Mouse (Mus musculus) hindbrain, embryonic 16.5 days (tissue): ENCODE data around the gene Bsn. TPM values are rescaled to one million over a fixed set of nuclear protein-coding genes. Genes with fewer than 3 reads are reported as not detected.

ENCODE experiments used
- ATAC-seq: fragments of 200-750 bp; cut with Nextera tagmentation; 2 replicates; pipeline ENCODE4 v1.8.0; 2017; ENCODE audit warnings: moderate TSS enrichment, moderate library complexity
- H3K27ac ChIP-seq: fragments of 300-500 bp; sonication (generic); 2 replicates; pipeline ENCODE4 v1.5.1; 2014; ENCODE audit warnings: low read depth, mild to moderate bottlenecking, control low read depth, low read length, moderate library complexity
- H3K27me3 ChIP-seq: fragments of 300-500 bp; sonication (generic); replicated peaks from 2 replicates; pipeline ENCODE4 v1.6.1; 2014; ENCODE audit warnings: low read length; ENCODE audit not compliant: control insufficient read depth, insufficient read depth
- H3K36me3 ChIP-seq: fragments of 300-500 bp; sonication (generic); 2 replicates; pipeline ENCODE4 v1.6.1; 2014; ENCODE audit warnings: mild to moderate bottlenecking, low read length, moderate library complexity, mixed read lengths; ENCODE audit not compliant: control insufficient read depth, insufficient read depth
- H3K4me1 ChIP-seq: fragments of 300-500 bp; sonication (generic); 2 replicates; pipeline ENCODE4 v1.6.1; 2014; ENCODE audit warnings: low read depth, low read length; ENCODE audit not compliant: control insufficient read depth, insufficient read depth
- H3K4me2 ChIP-seq: fragments of 300-500 bp; sonication (generic); 2 replicates; pipeline ENCODE4 v1.6.1; 2014; ENCODE audit warnings: mild to moderate bottlenecking, low read length, control low read depth, moderate library complexity
- H3K4me3 ChIP-seq: fragments of 300-500 bp; sonication (generic); 2 replicates; pipeline ENCODE4 v1.5.1; 2014; ENCODE audit warnings: mild to moderate bottlenecking, low read length, control low read depth, moderate library complexity
- H3K9ac ChIP-seq: fragments of 300-500 bp; sonication (generic); 2 replicates; pipeline ENCODE4 v1.6.1; 2014; ENCODE audit warnings: low read depth, mild to moderate bottlenecking, control low read depth, low read length, moderate library complexity
- H3K9me3 ChIP-seq: fragments of 300-500 bp; sonication (generic); 2 replicates; pipeline ENCODE4 v1.6.1; 2014; ENCODE audit warnings: mild to moderate bottlenecking, low read length, moderate library complexity; ENCODE audit not compliant: control insufficient read depth
- WGBS: fragments of 180-500 bp; shearing (Covaris S2); extraction: QIAGEN DNeasy Blood & Tissue Kit; methylation state at CpG from one replicate; pipeline ENCODE4 v1.1.7; 2014; 5-methylcytosine and 5-hydroxymethylcytosine counted together
- polyA plus RNA-seq: library from polyadenylated mRNA; unstranded; fragments of >200 nt; fragmentation: Nextera tagmentation; extraction: Ambion mirVana; gene quantifications from 2 replicates; pipeline ENCODE4 v1.2.1, GENCODE M21; 2015

Gene Bsn
- polyA plus RNA-seq, 1 experiment from 2014 or later, result 9.5 TPM

GRCm38 (mm10) chr9:108126436-108127180 is 63.6 kb downstream of the Bsn start:
- WGBS, result 86% methylated on average over 17 of the region's 17 CpGs
- Histone ChIP-seq H3K4me3 (no peak overlapping the region), H3K4me1 (no peaks in the 10 kb centered on the region), H3K9me3 (no peaks in the 10 kb centered on the region), H3K36me3 (no peaks in the 10 kb centered on the region), H3K27ac (no peak overlapping the region), H3K4me2 (no peak overlapping the region), H3K9ac (no peak overlapping the region), H3K27me3 (no peaks in the 10 kb centered on the region)
- ATAC-seq, result no peak

GRCm38 (mm10) chr9:108125731-108126130 is 64.5 kb downstream of the Bsn start:
- no peaks in the 10 kb centered on the region for H3K27me3 ChIP-seq
- no peaks in the 10 kb centered on the region for H3K36me3 ChIP-seq
- H3K4me2 ChIP-seq, result no peak overlapping the region
- 0 out of 2 replicates have a peak, but pooled peaks have one; percentile 29 for ATAC-seq
- H3K4me1 ChIP-seq, result no peaks in the 10 kb centered on the region
- no peak overlapping the region for H3K27ac ChIP-seq
- H3K9me3 ChIP-seq, result no peaks in the 10 kb centered on the region
- no peak overlapping the region for H3K9ac ChIP-seq
- H3K4me3 ChIP-seq, result no peak overlapping the region
- 75% methylated on average over 8 of the region's 8 CpGs for WGBS

- Histone ChIP-seq H3K36me3 (no peaks in the 10 kb centered on the region), H3K4me1 (no peaks in the 10 kb centered on the region), H3K27ac (no peak overlapping the region), H3K9ac (no peak overlapping the region), H3K4me2 (no peak overlapping the region), H3K4me3 (no peak overlapping the region), H3K9me3 (no peaks in the 10 kb centered on the region), H3K27me3 (no peaks in the 10 kb centered on the region)
- ATAC-seq, result no peak
- WGBS, result 88% methylated on average over 4 of the region's 4 CpGs
Observed at GRCm38 (mm10) chr9:108123916-108124315, 66.3 kb downstream of the Bsn start.

GRCm38 (mm10) chr9:108121170-108121969 is 68.8 kb downstream of the Bsn start:
- H3K27ac ChIP-seq, result no peak overlapping the region
- H3K27me3 ChIP-seq, result no peaks in the 10 kb centered on the region
- H3K36me3 ChIP-seq, result 0 out of 2 replicates have a peak, but pooled peaks cover 5% of the 10 kb centered on the region
- 87% methylated on average over 10 of the region's 10 CpGs for WGBS
- no peak overlapping the region for H3K9ac ChIP-seq
- no peak overlapping the region for H3K4me2 ChIP-seq
- H3K4me3 ChIP-seq, result no peak overlapping the region
- ATAC-seq, result no peak
- H3K4me1 ChIP-seq, result no peaks in the 10 kb centered on the region
- H3K9me3 ChIP-seq, result no peaks in the 10 kb centered on the region

GRCm38 (mm10) chr9:108120671-108121070 is 69.5 kb downstream of the Bsn start:
- H3K27ac ChIP-seq, result no peak overlapping the region
- H3K4me2 ChIP-seq, result no peak overlapping the region
- H3K4me1 ChIP-seq, result no peaks in the 10 kb centered on the region
- H3K9me3 ChIP-seq, result no peaks in the 10 kb centered on the region
- no peak overlapping the region for H3K9ac ChIP-seq
- 92% methylated on average over 8 of the region's 8 CpGs for WGBS
- H3K27me3 ChIP-seq, result no peaks in the 10 kb centered on the region
- no peak for ATAC-seq
- H3K4me3 ChIP-seq, result no peak overlapping the region
- peaks cover 5% of the 10 kb centered on the region; the same call in 1 of the 2 replicates for H3K36me3 ChIP-seq

GRCm38 (mm10) chr9:108119891-108120411 is 70.2 kb downstream of the Bsn start:
- ATAC-seq, result no peak
- Histone ChIP-seq H3K27ac (no peak overlapping the region), H3K4me3 (no peak overlapping the region), H3K9ac (no peak overlapping the region), H3K4me1 (no peaks in the 10 kb centered on the region), H3K27me3 (no peaks in the 10 kb centered on the region), H3K9me3 (no peaks in the 10 kb centered on the region), H3K36me3 (peaks cover 10% of the 10 kb centered on the region), H3K4me2 (no peak overlapping the region)
- 62% methylated on average over 11 of the region's 11 CpGs for WGBS

GRCm38 (mm10) chr9:108117143-108117542 is 73.0 kb downstream of the Bsn start:
- Histone ChIP-seq H3K9ac (no peak overlapping the region), H3K4me3 (no peak overlapping the region), H3K36me3 (peaks cover 29% of the 10 kb centered on the region), H3K4me2 (no peak overlapping the region), H3K4me1 (no peaks in the 10 kb centered on the region), H3K9me3 (no peaks in the 10 kb centered on the region), H3K27ac (no peak overlapping the region), H3K27me3 (no peaks in the 10 kb centered on the region)
- 64% methylated on average over 4 of the region's 4 CpGs for WGBS
- ATAC-seq, result no peak

GRCm38 (mm10) chr9:108115290-108116077 is 74.7 kb downstream of the Bsn start:
- no peaks in the 10 kb centered on the region for H3K9me3 ChIP-seq
- H3K27me3 ChIP-seq, result no peaks in the 10 kb centered on the region
- H3K4me1 ChIP-seq, result peaks cover 9% of the 10 kb centered on the region
- 76% methylated on average over 43 of the region's 43 CpGs for WGBS
- no peak overlapping the region for H3K27ac ChIP-seq
- H3K4me2 ChIP-seq, result no peak overlapping the region
- no peak overlapping the region for H3K4me3 ChIP-seq
- ATAC-seq, result no peak
- H3K9ac ChIP-seq, result no peak overlapping the region
- H3K36me3 ChIP-seq, result peaks cover 31% of the 10 kb centered on the region
